Mouse (Mus musculus) small intestine, adult 2 months (tissue): Measurements from ENCODE around the gene C9.

Experiments
- CTCF ChIP-seq: fragments of 200-500 bp; IDR thresholded peaks from 2 replicates; pipeline ENCODE4 v1.5.1; 2012; ENCODE audit warnings: low read depth, mild to moderate bottlenecking, control low read depth, inconsistent platforms, low read length, moderate library complexity, mixed read lengths; ENCODE audit not compliant: insufficient replicate concordance, insufficient read length; ENCODE audit errors: extremely low read depth
- POLR2A ChIP-seq: fragments of 200-500 bp; IDR thresholded peaks from 2 replicates; pipeline ENCODE4 v1.6.1; 2012; ENCODE audit warnings: low read depth, mild to moderate bottlenecking, control low read depth, inconsistent platforms, low read length, moderate library complexity

DNA sequence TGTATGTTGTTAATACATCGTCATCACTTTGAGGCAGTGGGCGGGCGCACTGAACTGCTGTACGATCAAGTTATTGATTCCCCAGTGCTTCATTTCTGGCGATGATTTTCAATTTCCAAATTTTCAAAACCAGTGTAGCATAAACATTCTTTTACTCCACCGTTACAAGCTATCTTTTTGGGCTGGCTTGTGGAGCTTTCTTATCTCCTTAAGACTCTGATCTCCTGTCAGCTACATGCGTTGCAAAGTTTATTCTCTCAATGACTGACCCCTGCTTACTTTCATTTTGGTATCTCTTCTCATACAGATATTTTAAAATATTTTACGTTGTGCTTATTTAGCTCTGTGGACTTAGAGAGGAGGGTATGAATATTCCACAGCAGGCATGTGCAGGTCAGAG, 89.5 kb downstream of the C9 start:
- no peak for TF ChIP-seq CTCF
- no peak for TF ChIP-seq POLR2A
